Mouse (Mus musculus) CH12.LX (cell line): ENCODE results near the gene Stom.

ENCODE experiments used
- CHD1 ChIP-seq: IDR thresholded peaks from 2 replicates; pipeline ENCODE4 v1.6.1; 2012; ENCODE audit warnings: low read depth, low read length, improper control_type of control experiment, inconsistent platforms
- CTCF ChIP-seq, 2 experiments: IDR thresholded peaks in 1 of 2; conservative IDR thresholded peaks in 1 of 2; 2 replicates each; pipeline ENCODE4 v1.5.1; 2011 to 2012; ENCODE audit warnings: low read depth in 2 of 2, low read length in 2 of 2, improper control_type of control experiment in 1 of 2, inconsistent platforms in 1 of 2, mild to moderate bottlenecking in 1 of 2, moderate library complexity in 1 of 2
- E2F4 ChIP-seq: IDR thresholded peaks from 2 replicates; pipeline ENCODE4 v1.6.1; 2011; ENCODE audit warnings: low read depth, low read length, improper control_type of control experiment; ENCODE audit not compliant: insufficient replicate concordance
- HCFC1 ChIP-seq: IDR thresholded peaks from 2 replicates; pipeline ENCODE4 v1.6.1; 2012; ENCODE audit warnings: low read depth, mild to moderate bottlenecking, inconsistent platforms, low read length, improper control_type of control experiment
- JUND ChIP-seq: conservative IDR thresholded peaks from 2 replicates; pipeline ENCODE4 v1.6.1; 2011; ENCODE audit warnings: low read depth, low read length, improper control_type of control experiment
- MAX ChIP-seq: IDR thresholded peaks from 2 replicates; pipeline ENCODE4 v1.6.1; 2011; ENCODE audit warnings: low read length, improper control_type of control experiment
- POLR2A ChIP-seq: IDR thresholded peaks from 2 replicates; pipeline ENCODE4 v1.6.1; 2011; ENCODE audit warnings: low read depth, mild to moderate bottlenecking, improper control_type of control experiment, low read length
- RAD21 ChIP-seq: IDR thresholded peaks from 2 replicates; pipeline ENCODE4 v1.6.1; 2011; ENCODE audit warnings: low read depth, mild to moderate bottlenecking, low read length, improper control_type of control experiment, moderate library complexity
- RCOR1 ChIP-seq: conservative IDR thresholded peaks from 2 replicates; pipeline ENCODE4 v1.6.1; 2012; ENCODE audit warnings: low read depth, mild to moderate bottlenecking, inconsistent platforms, low read length, improper control_type of control experiment
- SIN3A ChIP-seq: IDR thresholded peaks from 2 replicates; pipeline ENCODE4 v1.6.1; 2012; ENCODE audit warnings: low read length, improper control_type of control experiment, inconsistent platforms
- TBP ChIP-seq: conservative IDR thresholded peaks from 2 replicates; pipeline ENCODE4 v1.6.1; 2011; ENCODE audit warnings: low read depth, low read length, improper control_type of control experiment
- USF1 ChIP-seq: IDR thresholded peaks from 2 replicates; pipeline ENCODE4 v1.6.1; 2014; ENCODE audit warnings: low read depth, mild to moderate bottlenecking, inconsistent platforms, low read length, improper control_type of control experiment

GRCm38 (mm10) chr2:35299437-35299836 lies 37.3 kb downstream of the Stom start:
- no peak for TF ChIP-seq POLR2A
- no peak for TF ChIP-seq CHD1
- TF ChIP-seq JUND = no peak
- no peak for TF ChIP-seq SIN3A
- TF ChIP-seq CTCF (conservative IDR thresholded peaks at IDR 0.05 in 1 of 2, IDR thresholded peaks at IDR 0.05 in 1 of 2; ENCODE audit: low read depth in 2 of 2, low read length in 2 of 2) = no peak
- TF ChIP-seq MAX = no peak
- TF ChIP-seq RAD21 = no peak
- no peak for TF ChIP-seq USF1
- no peak for TF ChIP-seq E2F4
- no peak for TF ChIP-seq HCFC1
- no peak for TF ChIP-seq TBP
- TF ChIP-seq RCOR1 = no peak
